Mouse (Mus musculus): ENCODE results near the gene Tmtc1.
A peak's percentile ranks its signal among the peaks of the same experiment; 100 is the strongest.

Tmtc1 gene

GRCm38 (mm10) chr6:148420387-148420786 lies 23.8 kb downstream of the Tmtc1 start:
- DNase-seq, result no peak

GRCm38 (mm10) chr6:148416597-148416996 lies 27.6 kb downstream of the Tmtc1 start:
- no peak for DNase-seq

DNA sequence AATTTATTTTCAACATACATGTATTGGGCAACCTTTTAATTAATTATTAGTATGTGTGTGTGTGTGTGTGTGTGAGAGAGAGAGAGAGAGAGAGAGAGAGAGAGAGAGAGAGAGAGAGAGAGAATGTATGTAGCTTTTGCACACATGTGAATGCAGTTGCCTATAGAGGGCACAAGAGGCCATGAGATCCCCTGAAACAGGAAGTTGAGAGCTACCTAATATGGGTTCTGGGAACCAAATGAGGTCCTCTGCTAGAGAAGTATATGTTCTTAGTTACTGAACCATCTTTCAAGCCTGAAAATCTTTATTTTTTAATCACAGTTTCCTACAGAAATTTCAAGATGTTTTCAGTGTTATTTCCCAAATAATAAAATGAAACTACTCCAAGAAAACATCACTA lies 30.6 kb downstream of the Tmtc1 start:
- no peak for DNase-seq

DNA sequence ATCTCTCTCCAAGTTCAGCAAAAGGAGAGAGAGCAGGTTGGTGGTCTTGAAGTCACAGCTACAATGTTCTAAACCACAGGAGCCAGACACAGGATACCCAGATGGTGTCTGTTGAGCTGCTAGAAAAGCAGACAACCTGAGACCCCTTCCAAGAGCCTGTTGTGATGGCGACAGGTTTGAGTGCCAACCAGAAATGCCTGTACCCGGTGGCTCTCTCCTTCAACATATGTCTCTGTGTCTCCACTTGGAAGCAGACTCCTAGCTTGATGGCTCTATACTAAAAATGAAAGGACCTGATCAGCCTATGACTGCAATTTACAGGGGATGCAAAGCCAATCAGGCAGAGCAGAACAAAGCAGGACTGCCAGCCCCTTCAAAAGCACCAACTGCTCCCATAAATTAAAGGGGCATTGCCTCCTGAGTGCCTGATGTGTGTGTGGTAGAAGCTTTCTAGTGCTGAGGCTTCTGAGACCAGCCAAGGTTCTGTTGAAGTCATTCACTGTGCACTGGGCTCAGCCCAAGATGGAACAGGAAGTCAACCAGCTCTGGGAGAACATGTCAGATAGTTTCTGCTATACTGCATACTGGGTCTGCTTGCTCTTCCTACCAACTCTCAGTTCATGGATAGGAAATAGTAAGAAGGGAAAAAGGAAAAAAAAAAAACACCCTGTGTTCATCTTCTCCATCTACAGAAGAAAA lies 37.2 kb downstream of the Tmtc1 start:
- DNase-seq, result no peak

GRCm38 (mm10) chr6:148405599-148405998 lies 38.6 kb downstream of the Tmtc1 start:
- no peak for DNase-seq

GRCm38 (mm10) chr6:148404500-148404899 lies 39.7 kb downstream of the Tmtc1 start:
- DNase-seq, result peak; percentile 44 to 75

DNA sequence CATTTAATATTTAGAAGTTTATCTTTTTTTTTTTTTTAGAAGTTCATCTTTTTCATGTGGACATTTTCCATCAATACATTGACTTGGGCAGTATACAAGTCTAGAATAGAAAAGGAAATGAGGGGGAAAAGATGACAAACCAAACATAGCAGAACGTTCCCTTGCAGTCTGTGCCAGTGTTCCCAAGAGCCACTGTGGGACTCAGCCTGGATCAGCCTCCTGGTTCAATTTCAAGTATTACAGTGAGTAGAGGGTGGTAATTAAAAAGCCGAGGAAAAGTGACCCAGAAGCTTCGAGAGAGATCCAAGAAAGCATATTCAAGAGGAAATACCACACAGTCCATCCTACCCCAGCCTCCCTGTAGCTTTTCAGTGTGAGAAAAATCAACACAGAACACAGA lies 40.4 kb downstream of the Tmtc1 start:
- DNase-seq, result no peak

DNA sequence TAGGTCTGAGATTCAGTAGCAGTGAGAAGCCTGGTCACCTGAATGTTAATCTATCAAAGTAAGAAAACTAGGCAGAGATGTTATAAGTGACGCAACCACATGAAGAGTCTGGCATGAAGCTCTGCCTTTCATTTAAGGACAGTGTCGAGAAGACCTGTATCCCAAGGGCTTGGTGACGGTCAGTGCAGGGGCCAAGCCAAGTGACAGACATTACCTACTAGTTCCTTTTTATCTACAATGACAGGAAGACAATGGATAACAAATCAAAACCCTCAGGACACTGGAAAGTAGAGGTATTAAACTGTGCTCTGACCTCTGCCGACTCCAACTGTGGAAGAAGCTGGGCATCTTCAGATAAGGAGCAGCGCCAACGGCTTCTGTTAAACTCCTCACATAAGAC lies 43.2 kb downstream of the Tmtc1 start:
- no peak for DNase-seq

DNA sequence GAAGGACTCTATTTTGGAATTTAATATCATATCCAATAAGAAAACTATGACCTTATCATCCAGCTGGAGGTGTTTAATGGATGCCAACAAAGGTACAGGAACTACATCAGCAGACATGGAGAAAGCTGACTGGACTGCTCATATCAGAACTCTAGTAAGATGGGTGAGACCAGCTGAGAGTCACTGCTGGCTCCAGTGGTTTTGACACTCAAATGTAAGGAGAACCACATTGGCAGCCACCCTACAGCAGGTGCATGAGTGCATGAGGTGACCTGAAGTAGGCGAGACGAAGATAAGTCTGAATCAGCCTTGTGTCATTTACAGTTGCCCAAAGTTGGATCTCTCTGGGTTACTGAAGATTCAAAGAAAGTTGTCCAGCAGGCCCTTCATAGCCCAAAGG lies 44.6 kb downstream of the Tmtc1 start:
- no peak for DNase-seq

- DNase-seq, result no peak
These were observed 45.3 kb downstream of the Tmtc1 start for GRCm38 (mm10) chr6:148398888-148399287.

DNA sequence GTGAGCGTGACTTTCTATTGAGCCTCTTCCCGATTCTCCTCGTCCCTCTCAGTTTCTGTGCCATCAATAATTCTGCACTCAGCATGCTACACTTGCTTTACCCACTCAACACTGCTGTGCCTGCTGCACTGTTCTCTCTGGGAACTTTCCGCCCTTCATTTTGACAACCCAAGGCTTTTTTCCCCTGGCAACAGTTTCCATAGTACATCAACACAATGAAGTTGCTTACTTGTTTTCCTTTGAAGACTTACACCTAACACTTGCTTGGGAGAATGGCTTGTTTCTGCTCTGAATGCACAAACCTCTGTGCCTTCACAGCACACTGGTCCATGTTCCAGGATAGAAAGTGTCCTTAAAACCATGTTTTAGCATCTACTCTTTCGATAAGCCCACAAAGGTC lies 46.9 kb downstream of the Tmtc1 start:
- DNase-seq, result no peak

DNA sequence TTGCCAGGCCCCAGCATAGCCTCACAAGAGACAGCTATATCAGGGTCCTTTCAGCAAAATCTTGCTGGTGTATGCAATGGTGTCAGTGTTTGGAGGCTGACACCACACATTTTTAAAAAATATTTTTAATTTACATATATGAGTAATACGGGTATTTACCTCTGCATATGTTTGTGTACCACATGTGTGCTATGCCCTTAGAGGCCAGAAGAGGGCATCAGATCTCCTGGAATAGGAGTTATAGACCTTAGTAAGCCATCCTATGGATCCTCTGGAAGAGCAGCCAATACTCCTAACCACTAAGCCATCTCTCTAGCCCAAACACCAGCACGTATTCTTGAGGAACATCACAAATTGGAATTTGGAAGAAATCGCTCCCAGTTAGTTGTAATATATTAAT lies 48.9 kb downstream of the Tmtc1 start:
- no peak for DNase-seq

DNA sequence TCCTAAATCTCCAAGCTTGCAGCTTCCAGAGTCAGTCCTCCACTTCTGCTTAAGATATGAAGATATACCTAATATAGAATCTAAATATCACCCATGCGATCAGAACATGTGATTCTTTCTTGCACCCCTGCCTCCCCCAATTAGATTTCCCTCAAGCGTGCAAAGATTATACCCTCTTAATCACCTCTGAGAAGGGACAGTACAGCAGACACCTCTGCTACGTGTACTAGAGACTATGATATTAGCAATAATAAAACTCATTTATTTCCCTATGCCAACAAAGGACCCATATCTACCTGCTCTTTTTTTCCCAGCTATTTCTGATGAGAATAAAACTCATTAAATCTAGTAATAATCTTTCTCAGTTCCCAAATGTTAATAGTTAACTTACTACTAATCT lies 49.9 kb downstream of the Tmtc1 start:
- no peak for DNase-seq

DNA sequence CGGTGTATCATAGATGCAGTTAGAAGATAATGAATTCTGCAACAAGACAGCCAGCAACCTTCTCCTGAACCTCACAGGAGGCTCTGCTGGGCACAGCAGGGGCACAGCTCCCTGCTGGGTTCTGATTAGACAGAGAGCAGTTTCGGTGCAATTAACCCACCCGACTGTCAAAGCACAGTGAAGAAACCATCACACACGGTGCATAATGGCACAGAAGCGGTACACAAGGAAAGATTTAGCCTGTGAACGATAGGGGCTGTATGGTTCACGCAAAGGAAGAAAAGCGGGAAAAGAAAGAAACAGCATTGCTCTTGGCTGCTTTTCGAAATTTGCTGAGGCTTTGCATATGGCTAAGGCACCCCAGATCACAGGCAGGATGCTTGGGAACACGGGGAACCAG lies 52.0 kb downstream of the Tmtc1 start:
- no peak for DNase-seq

DNA sequence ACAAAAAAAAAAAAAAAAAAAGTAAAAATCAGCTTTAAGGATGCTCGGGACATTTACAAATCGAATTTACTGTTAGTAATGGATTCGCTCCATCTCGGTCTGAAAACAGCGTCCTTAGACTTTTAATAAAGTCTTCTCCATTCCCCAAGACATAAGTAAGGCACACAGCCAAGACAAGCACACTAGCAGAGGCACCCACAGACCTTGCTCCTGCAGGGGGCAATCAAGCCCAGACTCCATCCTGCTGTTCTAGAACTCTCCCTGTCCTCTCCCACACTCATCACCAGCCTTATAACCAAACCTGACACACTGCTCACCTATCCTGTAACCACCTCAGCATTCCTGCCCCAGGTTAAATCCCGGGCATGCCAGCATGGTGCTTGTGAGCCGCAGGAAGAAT lies 52.9 kb downstream of the Tmtc1 start:
- peak; percentile 32 to 38 for DNase-seq

DNA sequence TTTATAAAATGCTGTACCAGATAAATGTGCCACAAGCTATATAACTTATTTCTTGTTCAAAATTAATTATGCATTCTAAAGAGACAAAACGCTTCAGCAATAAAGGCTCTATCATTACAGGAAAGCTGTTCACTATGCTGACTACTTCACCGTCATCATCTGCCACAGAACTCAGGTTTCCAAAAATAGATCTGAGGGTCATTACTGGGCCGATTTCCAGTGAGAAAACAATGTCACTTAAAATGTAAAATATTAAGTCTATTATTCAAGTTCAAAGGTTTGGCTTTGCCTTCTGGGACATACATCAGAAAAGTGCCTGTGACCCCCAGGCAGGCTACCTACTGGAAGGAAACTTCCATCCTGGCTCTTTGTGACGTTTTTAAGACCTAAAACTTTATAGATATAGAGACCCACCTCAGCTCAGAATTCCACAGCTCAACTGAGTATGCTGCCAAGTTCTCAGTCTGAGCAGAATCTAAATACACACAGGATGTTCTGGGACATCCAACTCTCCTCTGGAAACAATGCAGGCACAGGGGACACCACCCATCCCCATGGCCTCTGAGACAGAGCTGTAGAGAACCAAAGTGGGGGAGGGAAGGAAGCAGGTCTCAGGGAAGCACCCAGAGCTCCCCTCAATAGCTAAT lies 53.4 kb downstream of the Tmtc1 start:
- DNase-seq, result peak; percentile 57 to 81

- no peak for DNase-seq
These were observed 56.2 kb downstream of the Tmtc1 start for GRCm38 (mm10) chr6:148387990-148388389.

DNA sequence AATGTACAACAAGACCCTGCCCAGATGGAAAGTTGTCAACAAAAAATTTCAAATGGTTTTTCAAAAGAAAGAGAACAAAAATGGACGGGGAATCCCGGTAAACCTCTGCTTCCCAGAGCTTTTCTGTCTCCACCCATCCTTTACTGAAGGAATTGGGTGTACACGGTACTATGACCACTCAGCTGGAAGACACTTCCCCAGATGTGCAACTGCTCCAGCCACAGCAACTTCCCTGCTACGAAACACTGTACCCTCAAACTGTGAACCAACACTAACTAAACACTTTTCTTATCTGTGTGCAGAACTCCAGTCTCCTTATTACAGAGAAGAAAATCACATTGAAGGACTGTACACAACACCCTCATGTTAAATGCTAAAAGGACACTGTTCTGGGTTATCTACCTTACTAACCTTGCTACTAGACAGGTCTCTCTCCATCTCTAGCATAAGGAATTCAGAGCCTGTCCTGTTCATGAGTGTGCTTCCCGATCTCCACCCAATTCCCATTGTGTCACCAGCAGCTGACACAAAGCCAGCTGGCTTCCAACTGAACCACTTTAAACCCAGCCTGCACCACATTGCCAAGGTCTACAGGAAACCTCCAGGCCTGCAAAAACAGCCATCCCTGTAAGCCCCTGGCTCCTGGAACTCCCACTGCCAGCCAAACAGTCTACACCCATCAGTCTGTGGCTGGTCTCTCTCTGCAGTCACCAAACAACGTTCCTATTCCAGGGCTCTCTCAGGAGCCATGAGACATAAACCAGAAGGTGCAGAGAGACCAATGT lies 59.9 kb downstream of the Tmtc1 start:
- DNase-seq, result peak; percentile 82 to 86

GRCm38 (mm10) chr6:148381163-148381782 lies 62.9 kb downstream of the Tmtc1 start:
- DNase-seq, result peak; percentile 65 to 66

GRCm38 (mm10) chr6:148375618-148376209 lies 68.5 kb downstream of the Tmtc1 start:
- no peak for DNase-seq

DNA sequence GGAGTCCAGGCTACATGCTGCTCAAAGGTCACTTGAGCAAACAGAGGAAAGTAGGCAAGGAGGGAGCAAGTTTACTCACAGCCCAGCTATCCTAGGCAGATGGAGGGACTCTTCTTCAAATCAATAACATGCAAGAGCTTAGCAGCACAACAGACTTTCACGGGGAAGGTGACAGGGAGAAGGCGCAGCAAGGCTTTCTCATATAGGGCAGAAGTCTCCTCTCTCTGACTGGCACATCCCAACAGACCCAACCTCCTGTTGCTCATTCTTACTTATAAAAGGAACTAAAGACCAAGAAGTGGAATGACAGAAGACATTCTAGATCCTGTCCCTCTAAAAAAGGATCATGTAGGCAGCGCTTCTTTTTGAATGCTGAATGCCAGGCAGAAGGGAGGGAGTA lies 69.2 kb downstream of the Tmtc1 start:
- DNase-seq, result no peak

- DNase-seq, result no peak
These were observed 70.7 kb downstream of the Tmtc1 start for GRCm38 (mm10) chr6:148373444-148373843.

GRCm38 (mm10) chr6:148371223-148371622 lies 73.0 kb downstream of the Tmtc1 start:
- no peak for DNase-seq

All from lung, adult 18-20 months (tissue).